Mouse (Mus musculus): ENCODE results near the gene Gsg1l. TPM values are rescaled to one million over a fixed set of nuclear protein-coding genes. Genes with fewer than 3 reads are reported as not detected.

Gsg1l gene
- polyA plus RNA-seq, 1 experiment: not detected

DNA sequence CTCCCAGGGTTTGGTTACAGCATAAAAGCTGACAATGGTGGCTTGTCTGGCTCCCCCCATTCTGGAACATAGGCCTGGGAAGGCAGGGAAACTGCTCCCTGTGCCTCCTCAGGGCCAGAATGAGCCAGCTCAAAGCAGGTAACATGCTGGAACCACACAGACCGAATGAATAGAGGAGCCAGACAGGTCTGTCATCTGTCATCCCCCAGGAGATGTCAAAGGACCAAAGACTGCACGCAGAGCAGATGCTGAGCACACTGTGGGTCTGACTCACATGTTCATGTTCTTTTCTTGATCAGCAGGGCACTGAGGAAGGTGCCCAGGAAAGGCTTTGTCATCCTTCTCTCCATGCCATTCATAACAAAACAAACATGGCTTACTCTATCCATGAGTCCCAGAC lies 90.4 kb downstream of the Gsg1l start:
- peaks cover 2% of the 10 kb centered on the region for H3K4me1 ChIP-seq (ENCODE audit: control insufficient read depth, insufficient read depth, low read length)
- no peak overlapping the region for H3K27ac ChIP-seq (ENCODE audit: insufficient read depth, low read length)
- H3K27me3 ChIP-seq (ENCODE audit: control insufficient read depth, insufficient read depth, low read length, poor library complexity, severe bottlenecking): no peaks in the 10 kb centered on the region
- H3K36me3 ChIP-seq (ENCODE audit: control insufficient read depth, insufficient read depth, low read length, poor library complexity, severe bottlenecking): no peaks in the 10 kb centered on the region
- no peak overlapping the region for H3K9ac ChIP-seq (ENCODE audit: low read depth, poor library complexity, severe bottlenecking)
- TF ChIP-seq EP300 (IDR thresholded peaks at IDR 0.05; ENCODE audit: insufficient read depth, low read depth, low read length) (no peak), POLR2A (IDR thresholded peaks at IDR 0.05; ENCODE audit: insufficient read depth, low read length) (no peak), CTCF (IDR thresholded peaks at IDR 0.05; ENCODE audit: low read depth, low read length) (no peak)
- no peaks in the 10 kb centered on the region for H3K9me3 ChIP-seq (replicated peaks; ENCODE audit: control insufficient read depth, insufficient read depth, low read length, poor library complexity, severe bottlenecking)
- H3K4me3 ChIP-seq (ENCODE audit: low read depth, low read length): no peak overlapping the region

DNA sequence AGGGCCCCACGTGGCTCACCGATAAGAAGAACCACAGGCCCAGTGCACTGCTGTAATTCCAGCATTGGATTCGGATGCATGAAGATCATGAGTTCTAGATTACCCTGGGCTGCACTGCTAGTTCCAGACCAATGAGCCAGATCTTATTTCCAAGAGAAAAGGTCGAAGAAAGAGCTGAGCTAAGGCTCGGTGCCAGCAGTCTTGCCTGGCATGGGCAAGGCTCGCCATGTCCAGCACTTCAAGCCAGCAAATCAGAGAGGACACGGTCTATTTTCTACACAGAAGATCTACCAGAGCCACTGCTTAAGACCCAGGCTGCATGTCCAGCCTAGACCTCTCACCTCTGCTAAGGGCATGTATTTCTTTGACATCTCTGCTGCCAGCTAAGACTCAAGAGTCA lies 92.2 kb downstream of the Gsg1l start:
- TF ChIP-seq CTCF (IDR thresholded peaks at IDR 0.05; ENCODE audit: low read depth, low read length): no peak
- H3K36me3 ChIP-seq (ENCODE audit: control insufficient read depth, insufficient read depth, low read length, poor library complexity, severe bottlenecking): no peaks in the 10 kb centered on the region
- no peak overlapping the region for H3K4me3 ChIP-seq (ENCODE audit: low read depth, low read length)
- peaks cover 2% of the 10 kb centered on the region for H3K4me1 ChIP-seq (ENCODE audit: control insufficient read depth, insufficient read depth, low read length)
- H3K27me3 ChIP-seq (ENCODE audit: control insufficient read depth, insufficient read depth, low read length, poor library complexity, severe bottlenecking): no peaks in the 10 kb centered on the region
- no peak overlapping the region for H3K9ac ChIP-seq (ENCODE audit: low read depth, poor library complexity, severe bottlenecking)
- no peaks in the 10 kb centered on the region for H3K9me3 ChIP-seq (replicated peaks; ENCODE audit: control insufficient read depth, insufficient read depth, low read length, poor library complexity, severe bottlenecking)
- no peak overlapping the region for H3K27ac ChIP-seq (ENCODE audit: insufficient read depth, low read length)

DNA sequence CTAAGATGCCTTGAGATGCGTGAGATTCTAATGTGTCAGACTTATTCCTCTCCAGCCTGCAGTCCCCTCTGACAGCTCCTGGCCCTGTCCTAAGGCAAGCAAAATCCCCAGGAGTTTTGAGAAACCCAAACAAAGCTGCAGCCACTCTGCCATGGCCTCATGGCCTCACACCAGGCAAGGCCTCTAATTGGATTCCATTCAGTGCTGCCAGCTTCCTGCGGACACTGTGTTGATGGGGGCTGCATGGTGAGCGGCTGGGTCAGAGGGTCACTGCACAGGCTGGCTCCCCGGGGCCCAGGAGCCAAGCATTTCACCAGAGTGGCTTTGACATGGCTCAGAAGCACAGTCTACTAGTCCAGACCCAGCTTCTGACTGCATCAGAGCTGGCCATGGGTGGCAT lies 92.7 kb downstream of the Gsg1l start:
- no peak overlapping the region for H3K4me3 ChIP-seq (ENCODE audit: low read depth, low read length)
- no peaks in the 10 kb centered on the region for H3K27me3 ChIP-seq (ENCODE audit: control insufficient read depth, insufficient read depth, low read length, poor library complexity, severe bottlenecking)
- no peak overlapping the region for H3K9ac ChIP-seq (ENCODE audit: low read depth, poor library complexity, severe bottlenecking)
- TF ChIP-seq EP300 (IDR thresholded peaks at IDR 0.05; ENCODE audit: insufficient read depth, low read depth, low read length) (no peak), POLR2A (IDR thresholded peaks at IDR 0.05; ENCODE audit: insufficient read depth, low read length) (no peak), CTCF (IDR thresholded peaks at IDR 0.05; ENCODE audit: low read depth, low read length) (no peak)
- H3K27ac ChIP-seq (ENCODE audit: insufficient read depth, low read length): no peak overlapping the region
- peaks cover 2% of the 10 kb centered on the region for H3K4me1 ChIP-seq (ENCODE audit: control insufficient read depth, insufficient read depth, low read length)
- no peaks in the 10 kb centered on the region for H3K9me3 ChIP-seq (replicated peaks; ENCODE audit: control insufficient read depth, insufficient read depth, low read length, poor library complexity, severe bottlenecking)
- H3K36me3 ChIP-seq (ENCODE audit: control insufficient read depth, insufficient read depth, low read length, poor library complexity, severe bottlenecking): no peaks in the 10 kb centered on the region

DNA sequence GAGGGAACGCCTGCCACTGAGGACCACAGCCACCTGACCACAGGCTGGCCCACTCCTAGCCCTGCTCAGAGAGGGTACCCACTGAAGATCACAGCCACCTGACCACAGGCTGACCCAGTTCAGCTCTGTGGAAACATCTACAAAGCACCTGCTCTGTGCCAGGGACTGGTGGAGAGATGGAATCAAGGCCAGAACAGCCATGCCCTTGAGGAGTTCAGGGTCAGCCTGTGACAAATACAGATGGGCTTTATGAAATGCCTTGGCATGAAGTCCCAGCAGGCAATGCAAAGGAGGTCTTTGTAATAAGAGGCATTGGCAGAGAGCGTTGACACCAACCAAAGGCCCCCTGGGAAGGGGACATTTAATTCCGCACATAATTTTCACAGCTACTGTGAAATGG lies 93.9 kb downstream of the Gsg1l start:
- Histone ChIP-seq H3K9me3 (replicated peaks; ENCODE audit: control insufficient read depth, insufficient read depth, low read length, poor library complexity, severe bottlenecking) (no peaks in the 10 kb centered on the region), H3K4me1 (ENCODE audit: control insufficient read depth, insufficient read depth, low read length) (peaks cover 2% of the 10 kb centered on the region), H3K27ac (ENCODE audit: insufficient read depth, low read length) (no peak overlapping the region), H3K36me3 (ENCODE audit: control insufficient read depth, insufficient read depth, low read length, poor library complexity, severe bottlenecking) (no peaks in the 10 kb centered on the region), H3K4me3 (ENCODE audit: low read depth, low read length) (no peak overlapping the region), H3K27me3 (ENCODE audit: control insufficient read depth, insufficient read depth, low read length, poor library complexity, severe bottlenecking) (no peaks in the 10 kb centered on the region), H3K9ac (ENCODE audit: low read depth, poor library complexity, severe bottlenecking) (no peak overlapping the region)
- TF ChIP-seq CTCF (IDR thresholded peaks at IDR 0.05; ENCODE audit: low read depth, low read length): no peak
- no peak for TF ChIP-seq EP300 (IDR thresholded peaks at IDR 0.05; ENCODE audit: insufficient read depth, low read depth, low read length)
- no peak for TF ChIP-seq POLR2A (IDR thresholded peaks at IDR 0.05; ENCODE audit: insufficient read depth, low read length)

DNA sequence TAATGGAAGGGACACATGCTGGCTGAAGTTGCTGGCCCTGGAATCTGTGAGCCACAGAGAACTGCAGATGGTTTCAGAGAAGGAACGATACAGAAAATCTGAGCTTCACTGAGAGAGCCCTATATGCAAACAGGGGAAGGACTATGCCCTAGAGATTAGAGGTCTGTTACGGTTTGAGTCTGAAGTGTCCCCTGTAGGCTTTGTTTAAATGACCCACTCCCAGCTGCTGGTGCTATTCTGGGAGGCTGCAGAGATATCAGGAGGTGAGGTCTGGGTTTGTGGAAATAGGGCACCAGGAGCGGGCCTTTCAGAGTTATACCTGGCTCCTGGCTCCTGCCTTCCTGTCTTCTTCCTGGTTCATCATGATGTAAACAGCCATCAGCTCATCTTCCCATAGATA lies 95.1 kb downstream of the Gsg1l start:
- Histone ChIP-seq H3K9ac (ENCODE audit: low read depth, poor library complexity, severe bottlenecking) (no peak overlapping the region), H3K36me3 (ENCODE audit: control insufficient read depth, insufficient read depth, low read length, poor library complexity, severe bottlenecking) (no peaks in the 10 kb centered on the region), H3K4me3 (ENCODE audit: low read depth, low read length) (no peak overlapping the region), H3K27ac (ENCODE audit: insufficient read depth, low read length) (no peak overlapping the region), H3K27me3 (ENCODE audit: control insufficient read depth, insufficient read depth, low read length, poor library complexity, severe bottlenecking) (no peaks in the 10 kb centered on the region), H3K4me1 (ENCODE audit: control insufficient read depth, insufficient read depth, low read length) (peaks cover 2% of the 10 kb centered on the region), H3K9me3 (replicated peaks; ENCODE audit: control insufficient read depth, insufficient read depth, low read length, poor library complexity, severe bottlenecking) (no peaks in the 10 kb centered on the region)
- TF ChIP-seq POLR2A (IDR thresholded peaks at IDR 0.05; ENCODE audit: insufficient read depth, low read length) (no peak), CTCF (IDR thresholded peaks at IDR 0.05; ENCODE audit: low read depth, low read length) (no peak), EP300 (IDR thresholded peaks at IDR 0.05; ENCODE audit: insufficient read depth, low read depth, low read length) (no peak)

DNA sequence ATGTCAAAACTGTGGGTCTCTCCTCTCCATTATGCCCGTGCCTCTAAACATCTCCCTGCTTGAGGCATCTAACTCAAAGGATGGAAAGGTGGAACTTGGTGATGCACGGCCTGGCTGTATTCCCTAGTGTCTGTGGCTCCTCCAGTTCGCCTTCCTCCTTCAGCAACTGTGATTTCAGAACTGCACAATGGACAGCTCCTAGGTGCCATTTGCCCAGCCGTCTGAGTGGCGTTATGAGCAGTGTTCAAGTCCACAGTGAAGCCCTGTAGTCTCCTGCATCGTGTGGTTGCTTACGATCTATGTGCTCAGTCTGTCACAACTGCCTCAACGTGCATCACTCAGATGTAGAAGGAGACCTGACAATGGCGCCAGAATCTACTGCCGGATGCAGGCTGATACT lies 96.6 kb downstream of the Gsg1l start:
- H3K4me3 ChIP-seq (ENCODE audit: low read depth, low read length): no peak overlapping the region
- no peak for TF ChIP-seq CTCF (IDR thresholded peaks at IDR 0.05; ENCODE audit: low read depth, low read length)
- no peak for TF ChIP-seq EP300 (IDR thresholded peaks at IDR 0.05; ENCODE audit: insufficient read depth, low read depth, low read length)

More for the DNA sequence above, 96.6 kb downstream of the Gsg1l start:
- no peaks in the 10 kb centered on the region for H3K27me3 ChIP-seq (ENCODE audit: control insufficient read depth, insufficient read depth, low read length, poor library complexity, severe bottlenecking)
- H3K9ac ChIP-seq (ENCODE audit: low read depth, poor library complexity, severe bottlenecking): no peak overlapping the region
- no peaks in the 10 kb centered on the region for H3K4me1 ChIP-seq (ENCODE audit: control insufficient read depth, insufficient read depth, low read length)
- H3K36me3 ChIP-seq (ENCODE audit: control insufficient read depth, insufficient read depth, low read length, poor library complexity, severe bottlenecking): no peaks in the 10 kb centered on the region
- no peaks in the 10 kb centered on the region for H3K9me3 ChIP-seq (replicated peaks; ENCODE audit: control insufficient read depth, insufficient read depth, low read length, poor library complexity, severe bottlenecking)
- no peak overlapping the region for H3K27ac ChIP-seq (ENCODE audit: insufficient read depth, low read length)

Measured in ES-Bruce4 (cell line).